Mouse (Mus musculus) gastrocnemius, postnatal 14 days (tissue): Measurements from ENCODE around the gene Ppp1r8. TPM values are rescaled to one million over a fixed set of nuclear protein-coding genes. Genes with fewer than 3 reads are reported as not detected.
"Not testable (repeated sequence)": the region's sequence is repeated elsewhere in the genome, so short reads cannot be mapped to it uniquely, and the experiment has no call there.

ENCODE experiments used
- DNase-seq: peaks from one replicate; pipeline ENCODE4 v3.0.0; 2021; ENCODE audit warnings: mixed read lengths
- intact Hi-C: fragments of 180-260 bp; cut with DNase I; formaldehyde crosslinking; loops from one replicate; pipeline ENCODE4 v1.15.1; 2025; ENCODE audit warnings: low total_unique reads
- total RNA-seq, 2 experiments: library from RNA; stranded (reverse); gene quantifications; 2 replicates each; pipeline ENCODE4 v1.2.3; 2021

Gene Ppp1r8
- total RNA-seq, 2 experiments from 2014 or later = 16.3 to 17.5 TPM

- DNase-seq = no peak
- intact Hi-C loops = no loop called here
These were observed 33.3 kb downstream of the Ppp1r8 start for GRCm38 (mm10) chr4:132809621-132810020.

GRCm38 (mm10) chr4:132807771-132808641 is 35.0 kb downstream of the Ppp1r8 start:
- intact Hi-C loops = no loop called here
- no peak for DNase-seq

- DNase-seq = no peak
These were observed 36.3 kb downstream of the Ppp1r8 start for GRCm38 (mm10) chr4:132806620-132807191.

GRCm38 (mm10) chr4:132805599-132806197 is 37.3 kb downstream of the Ppp1r8 start:
- DNase-seq = no peak
- intact Hi-C loops = no loop called here

More at GRCm38 (mm10) chr4:132806620-132807191, 36.3 kb downstream of the Ppp1r8 start:
- intact Hi-C loops = no loop called here

- intact Hi-C loops = no loop called here
- no peak for DNase-seq
These were observed 37.8 kb downstream of the Ppp1r8 start for GRCm38 (mm10) chr4:132805146-132805545.

- intact Hi-C loops = no loop called here
These were observed 38.6 kb downstream of the Ppp1r8 start for GRCm38 (mm10) chr4:132804331-132804730.

GRCm38 (mm10) chr4:132803876-132804275 is 39.1 kb downstream of the Ppp1r8 start:
- DNase-seq = no peak
- intact Hi-C loops = no loop called here

More at GRCm38 (mm10) chr4:132804331-132804730, 38.6 kb downstream of the Ppp1r8 start:
- no peak for DNase-seq

- no peak for DNase-seq
- intact Hi-C loops = no loop called here
These were observed 39.8 kb downstream of the Ppp1r8 start for GRCm38 (mm10) chr4:132803212-132803611.

GRCm38 (mm10) chr4:132802171-132802637 is 40.8 kb downstream of the Ppp1r8 start:
- peak; percentile 38 for DNase-seq
- intact Hi-C loops = no loop called here

- no peak for DNase-seq
- intact Hi-C loops = no loop called here
These were observed 41.5 kb downstream of the Ppp1r8 start for GRCm38 (mm10) chr4:132801176-132802077.

- no peak for DNase-seq
- intact Hi-C loops = no loop called here
These were observed 43.1 kb downstream of the Ppp1r8 start for GRCm38 (mm10) chr4:132799845-132800244.

- DNase-seq, intact Hi-C loops: not testable (repeated sequence)
These were observed 44.3 kb downstream of the Ppp1r8 start for GRCm38 (mm10) chr4:132798666-132799065.

GRCm38 (mm10) chr4:132798028-132798427 is 44.9 kb downstream of the Ppp1r8 start:
- DNase-seq = no peak
- intact Hi-C loops = no loop called here

GRCm38 (mm10) chr4:132797461-132797860 is 45.5 kb downstream of the Ppp1r8 start:
- intact Hi-C loops = no loop called here
- no peak for DNase-seq

- peak; percentile 83 for DNase-seq
These were observed 46.6 kb downstream of the Ppp1r8 start, which contains the start of gene Themis2 for GRCm38 (mm10) chr4:132796196-132796886. Themis2 (minus strand) TSS chr4:132796387.

GRCm38 (mm10) chr4:132795171-132795570 is 47.8 kb downstream of the Ppp1r8 start:
- no peak for DNase-seq
- intact Hi-C loops = no loop called here

More at GRCm38 (mm10) chr4:132796196-132796886, 46.6 kb downstream of the Ppp1r8 start, which contains the start of gene Themis2:
- intact Hi-C loops = no loop called here

- intact Hi-C loops = no loop called here
- no peak for DNase-seq
These were observed 48.2 kb downstream of the Ppp1r8 start for GRCm38 (mm10) chr4:132794760-132795159.

- no peak for DNase-seq
- intact Hi-C loops = no loop called here
These were observed 48.9 kb downstream of the Ppp1r8 start for GRCm38 (mm10) chr4:132794028-132794427.
